Mouse (Mus musculus): Measurements from ENCODE around the gene Cdh15. TPM values are rescaled to one million over a fixed set of nuclear protein-coding genes. Genes with fewer than 3 reads are reported as not detected.

The Cdh15 gene
- total RNA-seq, 1 experiment from 2014 or later, result 0.55 TPM

GRCm38 (mm10) chr8:122893451-122893850 is 45.7 kb downstream of the Cdh15 start:
- DNase-seq, result peak; percentile 61

- no peak for DNase-seq
These were observed 48.6 kb downstream of the Cdh15 start for GRCm38 (mm10) chr8:122896317-122896716.

- no peak for DNase-seq
These were observed 49.4 kb downstream of the Cdh15 start for GRCm38 (mm10) chr8:122897200-122897599.

GRCm38 (mm10) chr8:122898018-122898417 is 50.3 kb downstream of the Cdh15 start:
- DNase-seq, result no peak

- DNase-seq, result no peak
These were observed 50.7 kb downstream of the Cdh15 start for GRCm38 (mm10) chr8:122898473-122898872.

GRCm38 (mm10) chr8:122899085-122899484 is 51.3 kb downstream of the Cdh15 start:
- DNase-seq, result no peak

GRCm38 (mm10) chr8:122901476-122901875 is 53.7 kb downstream of the Cdh15 start:
- DNase-seq, result no peak

- peak; percentile 34 for DNase-seq
These were observed 54.2 kb downstream of the Cdh15 start for GRCm38 (mm10) chr8:122901892-122902515.

GRCm38 (mm10) chr8:122902581-122902980 is 54.8 kb downstream of the Cdh15 start:
- peak; percentile 45 for DNase-seq

GRCm38 (mm10) chr8:122903002-122903401 is 55.2 kb downstream of the Cdh15 start:
- no peak for DNase-seq

GRCm38 (mm10) chr8:122904496-122904895 is 56.7 kb downstream of the Cdh15 start:
- no peak for DNase-seq

GRCm38 (mm10) chr8:122905346-122905745 is 57.6 kb downstream of the Cdh15 start:
- DNase-seq, result peak; percentile 65

GRCm38 (mm10) chr8:122906463-122907021 is 58.8 kb downstream of the Cdh15 start:
- DNase-seq, result peak; percentile 88

GRCm38 (mm10) chr8:122912150-122912549 is 64.4 kb downstream of the Cdh15 start:
- no peak for DNase-seq

GRCm38 (mm10) chr8:122912871-122913270 is 65.1 kb downstream of the Cdh15 start:
- DNase-seq, result no peak

GRCm38 (mm10) chr8:122916766-122917165 is 69.0 kb downstream of the Cdh15 start:
- DNase-seq, result no peak

Other genes starting within 250 kb of the Cdh15 start
- gene Galns, start 236.5 kb upstream of the Cdh15 start, total RNA-seq (2021), result 6.2 and 7.3 TPM in 2 replicates
- 57.9 and 63.3 TPM in 2 replicates for gene Trappc2l, start 236.3 kb upstream of the Cdh15 start, total RNA-seq (2021)
- gene Pabpn1l, start 225.2 kb upstream of the Cdh15 start, total RNA-seq (2021), result not detected in 2 replicates
- gene Cbfa2t3, start 148.9 kb upstream of the Cdh15 start, total RNA-seq (2021), result 12.2 and 14.1 TPM in 2 replicates
- gene Acsf3, start 72.5 kb upstream of the Cdh15 start, total RNA-seq (2021), result 36.6 and 40.9 TPM in 2 replicates
- 111 TPM in 2 replicates for gene Ankrd11, start 194.3 kb downstream of the Cdh15 start, total RNA-seq (2021)
- 91.5 and 97.5 TPM in 2 replicates for gene Spg7, start 215.0 kb downstream of the Cdh15 start, total RNA-seq (2021)